Mouse (Mus musculus) lung, postnatal 4 days (tissue): ENCODE measurements around the gene Pttg1.

Experiments used
- DNase-seq, 2 experiments: peaks; one replicate each; pipeline ENCODE4 v3.0.0; 2021

The Pttg1 gene

DNA sequence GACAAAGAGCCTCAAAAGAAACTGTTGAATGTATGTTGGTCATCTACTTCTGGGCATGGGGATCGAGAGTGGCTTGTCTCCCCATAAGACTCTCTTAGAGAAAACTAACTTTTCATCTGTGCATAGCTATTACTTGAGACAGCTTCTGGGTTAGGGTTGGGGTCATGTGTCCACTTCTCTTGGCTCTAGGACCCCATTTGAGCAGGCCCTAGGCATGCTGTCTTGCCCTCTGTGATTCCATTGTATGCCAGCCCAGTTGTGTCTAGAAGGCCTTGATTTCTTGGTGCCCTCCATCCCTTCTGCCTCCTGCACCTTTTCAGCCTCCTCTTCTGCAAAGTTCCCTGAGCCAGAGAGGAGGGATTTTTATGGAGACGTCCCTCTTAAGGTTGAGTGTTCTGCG lies 54.2 kb downstream of the Pttg1 start:
- no peak for DNase-seq
